Mouse (Mus musculus): Measurements from ENCODE around the gene Serpina3i. TPM values are rescaled to one million over a fixed set of nuclear protein-coding genes. Genes with fewer than 3 reads are reported as not detected.
"Not testable (repeated sequence)": the region's sequence is repeated elsewhere in the genome, so short reads cannot be mapped to it uniquely, and the experiment has no call there.

The Serpina3i gene
- not detected for total RNA-seq (2021)
- long read RNA-seq, experiment 1, result 0 reads
- long read RNA-seq, experiment 2, result 0 reads

DNA sequence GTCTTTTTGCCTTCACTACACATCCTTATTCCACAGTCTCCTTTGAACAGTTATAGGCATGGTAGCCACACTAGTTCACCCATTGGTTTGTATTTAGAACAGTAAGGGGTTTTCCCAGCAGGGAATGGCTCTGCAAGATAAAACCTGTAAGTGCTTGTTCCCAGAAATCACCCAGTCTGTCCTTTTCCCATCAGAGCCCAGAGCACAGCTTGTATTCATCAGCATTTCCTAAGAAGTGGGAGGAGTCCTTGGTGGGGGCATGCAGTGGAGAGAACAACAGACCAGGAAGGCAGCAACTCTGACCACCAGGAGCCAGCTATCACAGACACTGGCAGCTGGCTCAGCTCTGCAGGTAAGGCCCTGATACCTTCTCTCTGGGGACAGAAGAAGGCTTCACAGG, at the start of gene Serpina3i:
Gene Serpina3i (plus strand): TSS at position 260 of the 400 bp plus-strand sequence.
- DNase-seq, result no peak
- intact Hi-C loops (cut with DNase I), result no loop called here

GRCm38 (mm10) chr12:104213689-104214444, 49.1 kb upstream of the Serpina3i start:
- DNase-seq, result no peak
- intact Hi-C loops (cut with DNase I), result no loop called here

DNA sequence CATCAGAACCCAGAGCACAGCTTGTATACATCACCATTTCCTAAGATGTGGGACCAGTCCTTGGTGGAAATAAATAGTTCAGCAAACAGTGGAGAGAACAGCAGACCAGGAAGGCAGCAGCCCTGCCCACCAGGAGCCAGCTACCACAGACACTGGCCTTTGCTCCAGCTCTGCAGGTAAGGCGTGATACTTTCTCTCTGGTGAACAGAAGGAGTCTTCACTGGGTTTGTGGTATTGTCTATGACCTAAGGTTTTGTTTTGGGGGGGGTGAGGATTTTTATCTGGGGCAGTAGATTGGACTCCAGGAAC, 48.5 kb upstream of the Serpina3i start, which contains the start of gene Serpina3f:
Gene Serpina3f (plus strand): TSS at position 100 of the 309 bp plus-strand sequence.
- intact Hi-C loops (cut with DNase I), result no loop called here
- no peak for DNase-seq

DNA sequence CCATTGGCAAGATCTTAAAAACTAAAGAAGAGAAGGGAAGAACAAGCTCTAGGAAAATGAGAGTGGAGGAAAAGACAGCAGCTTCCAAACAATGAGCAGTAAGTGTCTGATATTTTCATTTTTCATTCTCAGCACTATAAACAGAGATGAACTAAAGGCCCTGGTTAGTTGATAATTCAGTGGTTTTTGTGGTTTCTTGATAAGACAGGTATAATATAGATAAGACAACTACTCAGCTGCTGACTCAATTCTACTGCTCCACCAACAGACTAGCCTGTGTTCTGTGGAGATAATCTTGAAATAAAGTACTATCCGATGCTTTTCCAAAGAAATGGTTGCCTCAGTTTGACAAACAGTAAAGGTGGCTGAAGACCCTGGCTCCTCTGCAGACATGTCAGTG, 47.7 kb upstream of the Serpina3i start:
- intact Hi-C loops (cut with DNase I), result no loop called here
- no peak for DNase-seq

DNA sequence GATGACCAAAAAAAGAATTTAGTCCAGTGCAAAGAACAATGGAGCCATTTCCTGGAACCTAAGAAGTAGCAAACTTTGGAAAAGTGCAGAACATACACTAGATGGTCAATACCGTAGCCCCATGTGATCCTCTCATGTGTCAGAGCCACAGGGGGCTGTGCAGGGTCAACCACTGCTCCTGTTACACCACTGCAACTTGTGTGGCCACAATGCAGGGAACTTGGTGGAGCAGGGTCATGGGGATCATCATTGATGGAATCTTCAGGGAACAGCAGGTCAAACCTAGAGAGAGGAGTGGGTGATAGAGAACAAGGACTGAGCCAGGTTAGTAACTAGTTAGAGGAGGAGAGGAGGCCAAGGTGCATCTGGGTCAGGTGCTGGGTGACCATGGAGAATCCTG, 41.3 kb upstream of the Serpina3i start:
- intact Hi-C loops (cut with DNase I), result no loop called here
- no peak for DNase-seq

- no peak for DNase-seq
- intact Hi-C loops (cut with DNase I), result no loop called here
These were observed 39.2 kb upstream of the Serpina3i start for GRCm38 (mm10) chr12:104223690-104224089.

DNA sequence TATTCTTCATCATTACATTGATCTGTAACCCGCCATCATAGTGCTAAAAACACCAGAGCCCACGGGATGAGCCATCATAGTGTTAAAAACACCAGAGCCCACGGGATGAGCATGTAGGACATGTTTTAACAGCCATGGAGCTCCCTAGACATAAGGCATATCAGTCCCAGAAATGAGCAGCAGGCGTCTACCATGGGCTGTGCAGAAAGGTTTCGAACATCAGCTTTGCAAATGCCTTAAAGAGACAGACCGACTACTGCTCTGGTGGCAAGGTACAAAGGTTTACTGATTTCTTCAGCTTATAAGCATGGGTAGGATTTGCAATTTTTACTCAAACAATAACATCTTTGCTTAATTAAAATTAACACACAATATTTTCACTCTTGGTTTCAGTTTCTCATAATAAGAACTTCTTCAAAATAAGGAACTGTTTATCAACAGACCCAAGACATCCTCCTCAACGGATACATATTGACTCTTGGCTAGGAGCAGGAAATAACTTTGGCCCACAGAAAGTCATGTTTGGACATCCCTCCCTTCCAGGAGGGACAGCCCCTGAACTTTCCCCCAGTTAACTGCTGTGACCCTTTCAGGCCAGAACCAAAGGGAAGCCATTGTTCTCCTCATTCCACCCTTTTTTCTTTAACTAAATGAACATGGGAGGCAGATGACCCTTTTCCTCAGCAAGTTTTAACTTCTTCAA, 38.2 kb upstream of the Serpina3i start:
- intact Hi-C loops (cut with DNase I), result no loop called here

DNA sequence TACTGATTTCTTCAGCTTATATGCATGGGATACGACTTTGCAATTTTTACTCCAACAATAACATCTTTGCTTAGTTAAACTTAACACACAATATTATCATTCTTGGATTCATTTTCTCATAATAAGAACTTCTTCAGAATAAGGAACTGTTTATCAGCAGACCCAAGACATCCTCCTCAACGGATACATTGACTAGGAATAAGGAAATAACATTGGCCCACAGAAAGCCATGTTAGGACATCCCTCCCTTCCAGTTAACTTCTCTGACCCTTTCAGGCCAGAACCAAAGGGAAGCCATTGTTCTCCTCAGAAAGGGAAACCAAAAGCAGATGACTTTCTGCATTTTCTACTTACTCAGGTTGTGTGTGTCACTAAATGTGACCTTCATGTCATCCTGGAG, 32.2 kb upstream of the Serpina3i start:
- intact Hi-C loops (cut with DNase I), result no loop called here
- DNase-seq, result no peak

More for the DNA sequence above, 38.2 kb upstream of the Serpina3i start:
- no peak for DNase-seq

DNA sequence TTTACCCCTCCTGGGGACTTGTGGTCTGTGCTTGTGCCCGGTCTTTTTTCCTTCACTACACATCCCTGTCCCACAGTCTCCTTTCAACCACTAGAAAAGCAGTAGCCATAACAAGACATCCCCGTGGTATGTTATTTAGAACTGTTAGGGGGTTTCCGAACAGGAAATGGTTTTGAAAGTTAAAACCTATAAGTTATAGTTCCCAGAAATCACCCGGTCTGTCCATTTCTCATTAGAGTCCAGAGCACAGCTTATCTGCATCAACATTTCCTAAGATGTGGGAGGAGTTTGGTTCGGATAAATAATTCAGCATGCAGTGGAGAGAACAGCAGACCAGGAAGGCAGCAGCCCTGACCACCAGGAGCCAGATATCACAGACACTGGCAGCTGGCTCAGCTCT, 27.0 kb upstream of the Serpina3i start, which contains the start of gene Serpina3g:
Gene Serpina3g (plus strand): TSS at position 331 of the 400 bp plus-strand sequence.
- no peak for DNase-seq
- intact Hi-C loops (cut with DNase I), result no loop called here

GRCm38 (mm10) chr12:104238048-104238447, 24.9 kb upstream of the Serpina3i start:
- DNase-seq; intact Hi-C loops (cut with DNase I): not testable (repeated sequence)

DNA sequence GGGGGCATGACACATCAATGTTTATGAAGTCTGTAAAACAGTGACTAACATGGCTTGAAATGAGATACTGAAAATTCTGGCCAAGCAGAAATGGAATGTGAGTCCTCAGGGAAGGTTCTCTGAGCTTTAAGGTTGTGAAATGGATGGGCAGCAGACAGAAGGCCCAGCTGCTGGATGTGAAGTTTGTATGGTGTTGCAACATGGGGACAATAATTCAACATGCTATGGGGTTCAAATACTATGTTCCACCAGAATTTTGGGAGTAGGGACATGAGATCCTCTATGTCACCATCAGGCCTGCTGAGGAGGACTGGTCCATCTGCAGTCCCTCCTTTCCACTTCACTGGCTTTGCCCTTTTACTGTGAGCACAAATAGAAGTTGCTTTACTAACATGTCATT, 19.6 kb upstream of the Serpina3i start:
- intact Hi-C loops (cut with DNase I), result no loop called here
- no peak for DNase-seq

GRCm38 (mm10) chr12:104245092-104245491, 17.8 kb upstream of the Serpina3i start:
- DNase-seq, result no peak
- intact Hi-C loops (cut with DNase I), result no loop called here

DNA sequence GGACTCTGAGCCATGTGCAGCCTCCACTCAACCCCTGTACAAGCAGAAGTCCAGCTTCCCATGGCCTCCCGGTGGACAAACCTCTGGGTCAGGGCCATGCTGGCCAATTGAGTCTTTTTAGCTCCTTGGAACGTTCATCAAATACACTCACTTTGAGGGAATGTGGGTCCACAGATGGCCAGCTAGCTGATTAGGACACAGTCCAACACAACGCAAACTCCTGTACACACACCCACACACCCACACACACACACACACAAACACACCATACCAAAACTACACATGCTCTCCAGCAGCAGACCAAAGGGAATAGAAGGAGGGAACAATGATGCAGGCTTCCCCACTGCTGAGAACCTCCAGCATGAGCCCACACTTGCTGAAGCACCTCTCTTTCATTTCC, 17.3 kb upstream of the Serpina3i start:
- no peak for DNase-seq
- intact Hi-C loops (cut with DNase I), result no loop called here

GRCm38 (mm10) chr12:104247553-104248002, 15.3 kb upstream of the Serpina3i start:
- intact Hi-C loops (cut with DNase I), result no loop called here
- no peak for DNase-seq

DNA sequence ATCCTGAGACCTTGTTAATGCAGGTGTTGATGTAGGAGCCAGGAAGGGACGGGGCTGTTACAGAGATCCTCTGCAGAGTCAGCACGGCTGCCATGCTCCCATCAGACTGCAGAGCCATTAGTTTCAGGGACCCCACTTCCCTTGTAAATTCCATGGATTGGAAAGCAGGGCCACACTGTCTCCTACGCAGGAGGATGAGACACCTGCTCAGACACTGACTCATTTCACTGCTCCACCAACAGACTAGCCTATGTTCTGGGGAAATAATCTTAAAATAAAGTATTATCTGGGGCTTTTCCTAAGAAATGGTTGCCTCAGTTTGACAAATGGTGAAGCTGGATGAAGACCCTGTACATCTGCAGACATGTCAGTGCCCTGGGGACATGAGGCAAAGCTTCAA, 14.7 kb upstream of the Serpina3i start:
- intact Hi-C loops (cut with DNase I), result no loop called here
- DNase-seq, result no peak

- intact Hi-C loops (cut with DNase I), result no loop called here
- no peak for DNase-seq
These were observed 1.9 kb upstream of the Serpina3i start for GRCm38 (mm10) chr12:104261041-104261440.

DNA sequence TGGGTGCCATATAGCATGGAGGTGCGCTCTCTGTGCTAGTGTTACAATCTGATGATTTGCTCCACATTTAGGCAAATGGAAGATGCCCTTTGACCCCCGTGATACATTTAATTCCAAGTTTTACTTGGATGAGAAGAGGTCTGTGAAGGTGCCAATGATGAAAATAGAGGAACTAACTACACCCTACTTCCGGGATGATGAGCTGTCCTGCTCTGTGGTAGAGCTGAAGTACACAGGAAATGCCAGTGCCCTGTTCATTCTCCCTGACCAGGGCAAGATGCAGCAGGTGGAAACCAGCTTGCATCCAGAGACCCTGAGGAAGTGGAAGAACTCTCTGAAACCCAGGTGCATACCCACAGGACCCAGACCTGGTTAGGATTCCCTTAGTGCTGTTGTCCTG, 3.5 kb downstream of the Serpina3i start:
- no peak for DNase-seq
- intact Hi-C loops (cut with DNase I), result no loop called here

DNA sequence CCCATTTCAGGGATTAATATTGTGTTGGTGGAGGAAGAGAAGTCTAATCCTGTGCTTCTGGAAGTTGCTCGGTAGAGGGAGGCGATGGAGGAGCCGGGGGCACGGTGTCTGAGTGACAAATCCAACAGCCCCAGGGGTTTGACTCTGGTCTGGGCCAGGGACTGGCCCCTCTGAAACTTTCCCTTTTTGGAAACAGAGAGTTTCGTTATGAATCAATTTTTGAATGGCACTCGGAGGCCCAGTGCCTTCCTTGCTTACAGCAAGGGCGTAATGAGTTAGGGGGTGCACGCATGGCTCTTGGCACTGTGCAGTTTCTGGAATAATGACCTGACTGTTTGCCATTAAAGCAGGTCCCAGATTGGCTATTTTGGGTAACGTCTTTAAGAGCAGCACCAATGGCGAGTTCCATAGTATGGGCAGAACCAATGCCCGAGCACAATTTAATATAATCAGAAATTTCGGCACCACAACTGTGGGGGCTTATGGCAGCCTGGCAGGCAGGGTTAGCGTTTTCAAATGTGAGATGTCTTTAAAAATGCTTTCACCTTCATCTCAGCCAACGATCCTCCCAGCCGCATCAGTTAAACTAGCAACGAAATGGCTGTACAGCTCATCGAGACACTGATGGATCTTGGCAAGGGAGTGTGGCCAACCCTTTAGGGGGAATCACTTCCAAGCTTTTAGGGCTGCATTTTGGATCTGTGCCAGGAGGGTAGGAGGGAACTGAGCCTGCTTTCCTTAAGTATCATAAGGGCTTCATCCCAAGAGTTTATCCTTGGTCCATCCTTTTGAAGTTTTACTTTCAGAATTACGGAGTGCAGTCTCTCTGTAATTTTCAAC, 15.5 kb downstream of the Serpina3i start:
- no peak for DNase-seq
- intact Hi-C loops (cut with DNase I), result no loop called here

GRCm38 (mm10) chr12:104279056-104279435, 16.1 kb downstream of the Serpina3i start:
- no peak for DNase-seq
- intact Hi-C loops (cut with DNase I), result no loop called here

GRCm38 (mm10) chr12:104283380-104283779, 20.5 kb downstream of the Serpina3i start:
- no peak for DNase-seq
- intact Hi-C loops (cut with DNase I), result no loop called here

GRCm38 (mm10) chr12:104288336-104288735, 25.4 kb downstream of the Serpina3i start:
- DNase-seq, result no peak
- intact Hi-C loops (cut with DNase I), result no loop called here
